ENCODE assay signal across 12 mouse cellular contexts in genomic region chr16:35255981-35256380, GRCm38 (mm10).
DNase-seq lines count a peak whose midpoint lies in the region; ATAC-seq and TF ChIP-seq lines count a peak whose summit lies in the region.
"Had no signal": no experiment of that assay in that cellular context is flagged by ENCODE, and none has a peak within 500 bp of the region (broad histone marks: within the 10 kb centered on the region; RNA-seq: fewer than 3 reads in every experiment).

No protein-coding gene starts in this region.

- H3K9ac ChIP-seq in heart, adult 2 months (ENCODE audit: low read depth, low read length), result no peak overlapping the region
- H3K9ac ChIP-seq: hindbrain, embryonic 15.5 days; neural tube, embryonic 12.5 days had no signal

- H3K4me1 ChIP-seq in heart, adult 2 months (ENCODE audit: control insufficient read depth, insufficient read depth, low read length), result peaks cover 2% of the 10 kb centered on the region; the same call in 1 of the 2 replicates

- TF ChIP-seq EP300 in heart, adult 2 months (IDR thresholded peaks at IDR 0.05; ENCODE audit: insufficient read depth, low read depth, low read length), result no peak

- no peaks in the 10 kb centered on the region for H3K79me2 ChIP-seq in heart, adult 2 months (replicated peaks; ENCODE audit: control insufficient read depth, insufficient read depth, low read length)
- no peaks in the 10 kb centered on the region for H3K79me2 ChIP-seq in myocyte (ENCODE audit: control insufficient read depth, insufficient read depth)

- peak overlapping the region; percentile 27 for H3K4me2 ChIP-seq in myocyte (ENCODE audit: low read depth)
- H3K4me2 ChIP-seq: hindbrain, embryonic 15.5 days; neural tube, embryonic 12.5 days had no signal

- no peaks in the 10 kb centered on the region for H3K27me3 ChIP-seq in heart, adult 2 months (ENCODE audit: control insufficient read depth, insufficient read depth, low read length)
- H3K27me3 ChIP-seq in myocyte (ENCODE audit: control insufficient read depth, insufficient read depth, insufficient read length), result peaks cover 12% of the 10 kb centered on the region
- H3K27me3 ChIP-seq: hindbrain, embryonic 15.5 days; neural tube, embryonic 12.5 days had no signal

- WGBS in heart, adult 2 months, result 31% methylated on average over 11 of the region's 11 CpGs

- H3ac ChIP-seq in myocyte (ENCODE audit: control insufficient read depth, insufficient read length), result no peak overlapping the region

- TF ChIP-seq POLR2A in heart, adult 2 months (IDR thresholded peaks at IDR 0.05; ENCODE audit: insufficient read depth, low read depth, low read length), result no peak
- no peak for TF ChIP-seq POLR2A in myocyte (IDR thresholded peaks at IDR 0.05; ENCODE audit: insufficient read length, low read depth)

- intact Hi-C loops in left cerebral cortex, postnatal 4 days (cut with DNase I), result no loop called here
- intact Hi-C loops in heart, adult 2 months (cut with DNase I), result no loop called here
- intact Hi-C loops in left cerebral cortex, adult 2 months (cut with DNase I), result no loop called here

- H3K27ac ChIP-seq in heart, adult 2 months, result peak overlapping the region; percentile 51; the same call in 1 of the 2 replicates
- H3K27ac ChIP-seq in left cerebral cortex, adult 2 months, result no peak overlapping the region
- H3K27ac ChIP-seq: hindbrain, embryonic 15.5 days; neural tube, embryonic 12.5 days had no signal

- 0 out of 2 replicates have a peak, but pooled peaks have one; percentile 17 for ATAC-seq in cerebellum, adult (ENCODE audit: insufficient number of reproducible peaks, low FRiP score, low TSS enrichment)

- TF ChIP-seq CTCF in heart, adult 2 months (IDR thresholded peaks at IDR 0.05), result no peak
- TF ChIP-seq CTCF in left cerebral cortex, adult 2 months (IDR thresholded peaks at IDR 0.05), result no peak

- DNase-seq in cerebellum, adult 11-12 months, result no peak
- DNase-seq in left cerebral cortex, postnatal 4 days, result peak; percentile 35
- no peak for DNase-seq in left cerebral cortex, adult 9 months (ENCODE audit: low spot score in 2 of 2)
- DNase-seq in heart, adult 2 months, result peak; percentile 36 to 54
- DNase-seq in left cerebral cortex, adult 2 months (ENCODE audit: extremely low spot score in 1 of 2, low spot score in 2 of 2), result no peak
- no peak for DNase-seq in c-Kit-positive CD71-positive TER-119-positive erythroid progenitor cells, embryonic 14.5 days (ENCODE audit: low spot score)
- DNase-seq: kidney, postnatal 14 days; lung, adult 18-20 months had no signal

- H3K4me3 ChIP-seq in heart, adult 2 months, result no peak overlapping the region
- H3K4me3 ChIP-seq in myocyte, result no peak overlapping the region
- no peak overlapping the region for H3K4me3 ChIP-seq in left cerebral cortex, adult 2 months
- H3K4me3 ChIP-seq: hindbrain, embryonic 15.5 days; neural tube, embryonic 12.5 days had no signal

- H3K36me3 ChIP-seq in heart, adult 2 months (ENCODE audit: control insufficient read depth, insufficient read depth, low read length), result no peaks in the 10 kb centered on the region
- no peaks in the 10 kb centered on the region for H3K36me3 ChIP-seq in myocyte (ENCODE audit: control insufficient read depth, insufficient read depth)
- H3K36me3 ChIP-seq: hindbrain, embryonic 15.5 days; neural tube, embryonic 12.5 days had no signal

TF ChIP-seq in myocyte, 11 proteins besides CTCF, POLR2A, EP300 and RAD21:
- peak in 1 of 3 experiments; percentile 15 for TF ChIP-seq MYOG (IDR thresholded peaks at IDR 0.05; ENCODE audit: control insufficient read depth in 1 of 3, insufficient read depth in 1 of 3, insufficient read length in 2 of 3, low read depth in 2 of 3)
- TF ChIP-seq E2F4 (IDR thresholded peaks at IDR 0.05; ENCODE audit: insufficient read depth), result no peak
- TF ChIP-seq MAX (IDR thresholded peaks at IDR 0.05; ENCODE audit: low read depth), result no peak
- peak in 2 of 3 experiments; percentile 88 to 90 for TF ChIP-seq MYOD1 (IDR thresholded peaks at IDR 0.05; ENCODE audit: control insufficient read depth in 1 of 3, insufficient read length in 2 of 3, low read depth in 2 of 3)

Comparison
In these comparisons a context has a peak if more than half of its experiments do, and no peak if none do; other contexts are left out.
1. DNase-seq: peak in left cerebral cortex, postnatal 4 days (single experiment) and heart, adult 2 months (2 of 2); none in cerebellum, adult 11-12 months (single experiment), left cerebral cortex, adult 9 months (0 of 2), left cerebral cortex, adult 2 months (0 of 2) and c-Kit-positive CD71-positive TER-119-positive erythroid progenitor cells, embryonic 14.5 days (single experiment).